Mouse (Mus musculus) bone marrow, adult 2 months (tissue): ENCODE data around the gene Zfp462.

Experiments
- CTCF ChIP-seq: fragments of 200-500 bp; IDR thresholded peaks from 2 replicates; pipeline ENCODE4 v1.5.1; 2011; ENCODE audit warnings: low read length, control low read depth; ENCODE audit not compliant: control insufficient read depth, insufficient read depth
- POLR2A ChIP-seq: fragments of 200-500 bp; IDR thresholded peaks from 2 replicates; pipeline ENCODE4 v1.6.1; 2011; ENCODE audit warnings: low read depth, mild to moderate bottlenecking, control low read depth, low read length, borderline replicate concordance; ENCODE audit not compliant: control insufficient read depth

DNA sequence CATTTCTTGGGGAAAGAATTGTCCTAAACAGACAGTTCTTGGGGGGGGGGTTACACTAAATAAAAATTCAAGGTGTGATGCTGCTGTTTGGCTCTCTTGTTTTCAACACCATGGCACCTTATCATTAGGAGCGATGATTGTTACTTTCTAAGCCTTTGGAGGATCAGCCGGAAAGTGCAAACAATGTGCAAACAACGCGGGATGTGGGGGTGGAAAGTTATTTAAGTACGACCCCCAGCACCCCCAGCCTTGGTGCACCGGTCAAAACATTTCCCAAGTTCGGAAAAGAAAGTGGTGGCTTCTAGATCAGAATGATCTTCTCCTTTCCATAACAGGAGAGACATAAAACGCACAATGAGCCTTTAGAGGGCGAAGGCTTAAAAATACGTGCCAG lies 1.8 kb downstream of the Zfp462 start:
- TF ChIP-seq POLR2A (no peak), CTCF (no peak)
